ENCODE assay signal across 17 mouse cellular contexts in the genomic region with DNA sequence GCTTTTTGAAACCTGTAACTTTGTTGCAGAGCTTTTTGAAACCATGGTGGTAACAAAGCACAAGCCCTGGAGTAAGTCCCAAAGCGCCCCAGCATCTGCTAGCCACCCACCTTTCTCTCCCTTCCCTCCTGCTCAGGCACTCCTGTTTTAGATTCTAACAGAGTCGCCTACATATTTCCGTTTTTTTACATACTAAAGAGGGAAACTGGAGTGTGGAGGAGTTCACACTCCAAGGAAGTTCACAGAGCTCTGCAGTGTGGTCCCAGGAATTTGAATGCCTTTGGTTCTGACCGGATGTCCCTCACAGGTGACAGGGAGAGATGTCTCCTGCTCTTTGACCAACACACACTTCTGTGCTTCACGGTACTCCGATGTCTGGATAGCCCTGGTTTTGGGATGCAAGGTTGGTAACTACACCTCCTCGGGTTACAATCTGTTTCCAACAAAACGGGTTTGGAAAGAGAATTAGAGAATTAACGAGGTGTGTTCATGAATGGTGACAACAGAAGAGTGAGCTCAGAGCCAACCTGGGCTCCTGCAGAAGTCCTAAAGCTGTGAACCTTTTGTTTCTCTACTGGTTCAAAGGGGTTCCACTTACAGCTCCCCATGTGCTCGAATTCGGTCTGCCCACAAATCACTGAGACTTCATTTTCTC.
DNase-seq lines count a peak whose midpoint lies in the region; ATAC-seq and TF ChIP-seq lines count a peak whose summit lies in the region.
"Had no signal": no experiment of that assay in that cellular context is flagged by ENCODE, and none has a peak within 500 bp of the region (broad histone marks: within the 10 kb centered on the region; RNA-seq: fewer than 3 reads in every experiment).

No protein-coding gene starts in this region.

- H3K4me3 ChIP-seq in kidney, adult 2 months (ENCODE audit: insufficient read depth, low read depth, low read length) = no peak overlapping the region
- H3K4me3 ChIP-seq: forebrain, embryonic 12.5 days; gastrocnemius, adult 2 months; neural tube, embryonic 12.5 days had no signal

- no peak for TF ChIP-seq CTCF in kidney, adult 2 months (conservative IDR thresholded peaks at IDR 0.05; ENCODE audit: insufficient read depth, insufficient read length, low read depth, low read length)

- no peaks in the 10 kb centered on the region for H3K27me3 ChIP-seq in kidney, adult 2 months (replicated peaks; ENCODE audit: control insufficient read depth, insufficient read depth, low read length)
- H3K27me3 ChIP-seq: forebrain, embryonic 12.5 days; neural tube, embryonic 12.5 days had no signal

- H3K36me3 ChIP-seq in kidney, adult 2 months (ENCODE audit: control insufficient read depth, insufficient read depth, low read length) = no peaks in the 10 kb centered on the region
- H3K36me3 ChIP-seq: forebrain, embryonic 12.5 days had no signal

- WGBS in kidney, adult 2 months = 45% methylated on average over 11 of the region's 11 CpGs

- no peaks in the 10 kb centered on the region for H3K4me1 ChIP-seq in kidney, adult 2 months (ENCODE audit: control insufficient read depth, insufficient read depth, low read length)

- DNase-seq in left cerebral cortex, adult 11 months (ENCODE audit: low spot score) = peak; percentile 58
- DNase-seq in left cerebral cortex, postnatal 4 days = no peak
- DNase-seq in frontal cortex, postnatal 36 days (ENCODE audit: low spot score in 2 of 2) = peak; percentile 40 to 84
- peak; percentile 66 to 69 for DNase-seq in left cerebral cortex, postnatal 14 days (ENCODE audit: low spot score in 2 of 2)
- DNase-seq in right cerebral cortex, postnatal 25 days = peak; percentile 60
- DNase-seq in kidney, adult 2 months = no peak
- DNase-seq: cerebellum, postnatal 10 days; embryo, embryonic 11 days; gastrocnemius, adult 2 months; heart, adult 18-20 months; kidney, adult 9 months; kidney, postnatal 36 days; liver; liver, postnatal 0 days had no signal

- no peak for TF ChIP-seq POLR2A in kidney, adult 2 months (IDR thresholded peaks at IDR 0.05; ENCODE audit: low read depth, low read length)

- ATAC-seq in monocyte, adult 5-6 weeks (replicated peaks; ENCODE audit: insufficient number of reproducible peaks, low FRiP score, low TSS enrichment, poor library complexity, severe bottlenecking) = no peak
- ATAC-seq: liver, postnatal 0 days had no signal

- intact Hi-C loops in left cerebral cortex, postnatal 4 days (cut with DNase I) = no loop called here
- intact Hi-C loops in left cerebral cortex, postnatal 14 days (cut with DNase I) = no loop called here

- H3K27ac ChIP-seq in kidney, adult 2 months (ENCODE audit: insufficient read depth, low read depth, low read length) = no peak overlapping the region
- H3K27ac ChIP-seq: forebrain, embryonic 12.5 days; gastrocnemius, adult 2 months; neural tube, embryonic 12.5 days had no signal

Comparison
In these comparisons a context has a peak if more than half of its experiments do, and no peak if none do; other contexts are left out.
1. DNase-seq: peak in left cerebral cortex, adult 11 months (single experiment), frontal cortex, postnatal 36 days (2 of 2), left cerebral cortex, postnatal 14 days (2 of 2) and right cerebral cortex, postnatal 25 days (single experiment); none in left cerebral cortex, postnatal 4 days (single experiment) and kidney, adult 2 months (single experiment).